Mouse (Mus musculus) ES-E14 (cell line): Measurements from ENCODE around the gene Slirp.

ENCODE experiments used
- HCFC1 ChIP-seq: IDR thresholded peaks from 2 replicates; pipeline ENCODE4 v1.6.1; 2012; ENCODE audit warnings: low read length, inconsistent platforms, borderline replicate concordance; ENCODE audit not compliant: insufficient read depth
- ZC3H11A ChIP-seq: IDR thresholded peaks from 2 replicates; pipeline ENCODE4 v1.6.1; 2012; ENCODE audit warnings: low read depth, mild to moderate bottlenecking, inconsistent platforms, low read length, borderline replicate concordance

DNA sequence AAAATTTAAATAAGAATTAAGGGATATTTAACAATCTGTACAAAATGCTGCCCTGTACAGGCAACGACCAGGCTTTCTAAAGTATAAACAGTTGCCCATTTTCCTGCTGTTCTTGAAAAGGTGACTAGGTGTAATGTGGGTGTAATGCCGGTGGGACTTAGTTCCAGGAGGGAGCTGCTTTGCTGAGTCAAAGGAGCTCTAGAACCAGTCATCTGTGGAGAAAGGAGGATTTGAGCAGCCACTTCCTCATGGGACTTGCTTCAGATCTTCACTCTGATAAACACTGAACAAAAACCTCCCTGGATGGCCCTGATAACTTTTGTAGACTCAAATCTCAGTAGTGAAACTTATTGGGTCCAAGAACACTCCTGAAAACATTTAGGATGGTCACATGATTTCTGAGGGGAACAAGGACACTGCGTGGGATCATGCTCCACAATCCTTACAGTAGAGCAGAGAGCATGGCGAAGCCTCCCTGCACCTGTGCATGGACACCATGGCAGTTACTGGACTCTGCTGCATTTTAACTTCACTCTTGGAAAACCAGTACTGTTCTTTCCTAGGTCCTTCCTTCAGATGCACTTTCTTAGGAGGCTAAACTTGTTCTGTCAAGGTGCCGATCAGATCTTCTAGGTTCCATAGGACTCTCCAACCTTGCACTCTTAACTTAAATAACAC, 17.2 kb upstream of the Slirp start:
- no peak for TF ChIP-seq HCFC1
- TF ChIP-seq ZC3H11A = no peak
